Mouse (Mus musculus): ENCODE measurements around the gene Slc4a2.
A peak's percentile ranks its signal among the peaks of the same experiment; 100 is the strongest.

The Slc4a2 gene

DNA sequence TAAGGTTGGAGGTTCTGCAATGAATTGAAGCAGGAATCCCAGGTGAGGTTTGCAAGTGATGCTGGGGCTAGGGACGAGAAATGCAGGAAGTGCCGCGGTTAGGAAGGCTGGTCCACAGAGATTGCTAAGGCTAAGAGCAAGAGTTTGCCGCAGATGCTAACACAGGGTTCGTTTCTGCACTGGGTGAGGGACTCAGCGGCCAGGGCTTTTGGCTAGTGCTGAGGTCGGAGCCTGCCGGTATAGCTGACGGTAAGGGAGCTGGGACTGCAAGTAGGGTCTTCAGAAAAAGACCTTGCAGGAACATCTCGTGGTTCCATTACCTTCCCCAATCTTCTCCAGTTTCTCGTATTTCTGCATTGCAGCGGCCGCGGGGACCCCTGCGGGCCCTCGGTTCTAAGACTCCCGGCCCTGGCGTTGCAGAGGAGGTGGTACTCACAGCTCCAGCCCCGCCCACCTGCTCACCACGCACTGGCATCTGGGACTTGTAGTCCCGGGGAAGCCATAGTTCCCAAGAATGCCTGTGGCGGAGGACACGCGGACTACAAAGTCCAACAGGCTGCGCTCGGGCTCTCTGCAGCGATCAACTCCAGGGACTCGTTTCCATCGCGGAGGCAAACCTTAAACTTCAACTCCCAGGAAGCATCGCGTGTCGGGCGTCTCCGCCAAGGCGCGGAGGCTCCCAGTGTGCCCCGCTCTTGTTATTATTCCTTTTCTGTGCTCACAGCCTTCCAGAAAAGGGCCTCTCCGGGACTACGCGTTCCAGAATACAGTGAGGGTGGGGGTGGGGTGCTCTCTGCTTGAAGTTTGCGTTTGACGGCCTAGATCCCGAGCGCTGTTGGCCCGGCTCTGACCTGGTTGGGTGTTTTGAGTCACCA, at the start of gene Slc4a2, which contains the start of gene Cdk5:
Gene Slc4a2, plus strand, starts transcription at position 709 of the 875 bp plus-strand sequence.
Gene Cdk5, minus strand, starts transcription at position 402 of the 875 bp plus-strand sequence.
- DNase-seq (ENCODE audit: low read depth, low spot score), result peak; percentile 100

DNA sequence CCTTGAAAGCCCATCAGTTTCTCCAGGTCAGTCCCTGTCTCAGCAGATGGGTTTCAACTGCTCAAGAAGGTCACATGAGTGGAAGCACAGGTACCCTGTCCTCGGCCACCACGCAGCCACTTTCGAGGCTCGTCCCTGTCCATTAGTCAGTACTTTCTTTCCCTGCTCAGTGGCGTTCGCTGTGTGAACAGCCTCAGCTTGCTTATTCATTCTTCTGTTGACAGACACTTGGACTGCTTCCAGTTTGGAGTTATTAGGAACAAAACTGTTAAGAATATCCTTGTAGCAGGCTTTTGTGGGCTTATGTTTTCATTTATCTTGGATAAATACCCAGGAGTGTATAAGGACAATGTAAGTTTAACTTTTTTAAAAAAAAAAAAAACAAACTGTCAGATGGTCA, 49.4 kb upstream of the Slc4a2 start:
- DNase-seq (ENCODE audit: low read depth, low spot score), result no peak

DNA sequence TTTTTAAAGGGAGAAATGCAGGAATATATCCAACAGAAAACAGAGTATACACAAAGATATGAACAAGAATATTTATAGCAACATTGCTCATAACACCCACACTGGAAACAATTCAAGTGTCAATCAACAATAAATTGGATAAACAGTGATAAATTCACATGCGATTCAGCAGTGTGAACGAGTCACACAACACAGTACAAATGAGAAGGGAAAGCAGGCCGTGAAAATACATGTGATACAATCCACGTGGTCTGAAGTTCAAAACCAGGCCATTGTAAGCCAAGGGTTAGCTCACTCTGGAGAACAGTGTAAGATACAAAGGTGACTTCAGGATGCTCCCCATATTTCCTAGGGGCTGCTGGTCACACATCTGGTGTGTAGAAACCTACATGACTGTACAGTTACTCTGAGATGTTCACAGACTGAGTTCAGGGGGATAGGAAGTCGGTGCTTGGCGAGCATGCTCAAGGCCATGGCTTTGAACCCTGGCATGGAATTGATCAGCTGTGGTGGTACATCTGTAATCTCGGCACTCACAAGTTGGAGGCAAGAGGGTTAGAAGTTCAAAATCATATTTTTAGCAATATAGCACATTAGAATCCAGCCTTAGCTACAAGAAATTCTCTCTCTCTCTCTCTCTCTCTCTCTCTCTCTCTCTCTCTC, 48.8 kb upstream of the Slc4a2 start:
- DNase-seq (ENCODE audit: low read depth, low spot score), result no peak

DNA sequence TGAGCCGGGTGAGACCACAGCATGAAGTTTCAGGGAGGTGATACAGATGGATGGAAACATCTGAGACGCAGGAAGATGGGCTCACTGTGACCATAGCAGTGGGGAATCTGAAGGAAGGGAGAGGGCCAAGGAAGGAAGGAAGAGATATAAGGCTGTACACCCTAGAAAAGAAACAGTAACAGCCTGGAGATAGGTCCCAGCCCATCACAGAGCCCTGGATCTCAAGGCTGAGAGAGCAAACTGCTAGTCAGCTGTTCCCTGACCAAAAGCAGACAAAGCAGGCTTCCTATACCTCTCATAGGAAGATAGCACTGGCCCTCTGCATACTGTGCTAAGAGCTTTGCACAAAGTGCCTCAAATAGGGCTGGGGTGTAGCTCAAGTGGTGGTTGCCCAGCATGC, 44.9 kb upstream of the Slc4a2 start:
- DNase-seq (ENCODE audit: low read depth, low spot score), result no peak

DNA sequence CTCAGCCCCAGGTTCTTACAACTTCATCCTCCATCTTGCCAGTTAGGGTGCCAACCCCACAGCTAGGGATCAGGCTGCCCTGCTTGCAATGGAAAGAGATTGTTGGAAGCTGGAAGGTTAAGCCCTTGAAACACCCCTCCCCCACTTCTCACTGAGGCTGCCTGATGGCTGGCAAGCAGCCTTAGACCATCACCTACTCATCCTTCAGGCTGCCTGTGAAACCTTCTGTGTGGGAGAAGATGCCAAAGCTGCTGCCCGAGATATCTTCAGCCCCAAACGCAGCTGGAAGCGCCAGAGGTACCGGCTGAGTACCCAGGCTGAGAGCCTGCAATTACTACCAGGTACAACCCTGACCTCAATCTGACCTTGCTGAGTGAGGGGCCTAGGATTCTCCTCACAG, 44.1 kb upstream of the Slc4a2 start:
- DNase-seq (ENCODE audit: low read depth, low spot score), result no peak

DNA sequence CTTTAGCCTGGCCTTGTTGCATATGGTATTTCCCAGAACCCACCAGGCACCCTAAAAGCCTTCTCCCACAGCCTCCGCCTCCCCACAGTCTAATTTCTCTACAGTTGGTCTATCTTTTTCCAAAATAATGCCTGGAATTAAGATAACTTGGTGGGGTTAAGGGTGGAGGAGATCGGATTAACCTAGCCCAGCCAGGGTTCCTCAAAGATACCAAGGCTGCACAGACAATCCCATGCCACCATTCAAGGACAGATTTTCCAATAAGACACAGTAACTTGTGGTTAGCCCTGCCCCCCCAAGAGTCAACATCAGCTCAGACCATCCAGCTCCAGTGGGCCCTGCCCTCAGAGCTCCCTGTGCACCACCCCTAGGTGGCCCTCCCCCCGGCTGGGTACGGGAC, 43.1 kb upstream of the Slc4a2 start:
- DNase-seq (ENCODE audit: low read depth, low spot score), result no peak

DNA sequence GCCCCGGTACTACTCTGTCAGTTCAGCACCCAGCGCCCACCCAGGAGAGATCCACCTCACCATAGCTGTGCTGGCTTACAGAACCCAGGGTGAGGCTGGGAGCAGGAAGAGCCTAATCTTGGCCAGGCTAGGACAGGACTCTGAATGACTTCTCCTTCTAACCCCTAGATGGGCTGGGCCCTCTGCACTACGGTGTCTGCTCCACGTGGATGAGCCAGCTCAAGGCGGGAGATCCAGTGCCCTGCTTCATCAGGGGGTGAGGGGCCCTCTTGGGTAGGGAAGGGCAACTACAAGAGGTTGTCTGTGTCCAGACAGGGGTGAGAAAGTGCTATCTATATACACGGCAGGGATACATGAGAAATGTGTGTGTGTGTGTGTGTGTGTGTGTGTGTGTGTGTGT, 42.2 kb upstream of the Slc4a2 start:
- DNase-seq (ENCODE audit: low read depth, low spot score), result no peak

DNA sequence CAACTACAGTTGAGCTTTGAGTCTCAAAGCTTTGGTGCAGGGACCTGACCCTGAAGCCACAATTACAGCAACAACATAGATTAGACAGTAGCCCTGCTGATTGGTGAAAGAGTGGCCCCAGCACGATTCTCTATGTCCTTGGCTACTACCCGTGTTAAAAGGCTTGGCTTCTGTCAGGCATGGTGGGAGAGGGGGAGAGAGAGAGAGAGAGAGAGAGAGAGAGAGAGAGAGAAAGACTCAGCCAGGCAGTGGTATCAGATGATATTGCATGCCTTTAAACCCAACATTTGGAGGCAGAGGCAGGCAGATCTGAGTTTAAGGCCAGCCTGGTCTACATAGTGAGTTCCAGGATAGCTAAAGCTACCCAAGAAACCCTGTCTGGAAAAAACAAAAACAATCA, 41.6 kb upstream of the Slc4a2 start:
- DNase-seq (ENCODE audit: low read depth, low spot score), result no peak

DNA sequence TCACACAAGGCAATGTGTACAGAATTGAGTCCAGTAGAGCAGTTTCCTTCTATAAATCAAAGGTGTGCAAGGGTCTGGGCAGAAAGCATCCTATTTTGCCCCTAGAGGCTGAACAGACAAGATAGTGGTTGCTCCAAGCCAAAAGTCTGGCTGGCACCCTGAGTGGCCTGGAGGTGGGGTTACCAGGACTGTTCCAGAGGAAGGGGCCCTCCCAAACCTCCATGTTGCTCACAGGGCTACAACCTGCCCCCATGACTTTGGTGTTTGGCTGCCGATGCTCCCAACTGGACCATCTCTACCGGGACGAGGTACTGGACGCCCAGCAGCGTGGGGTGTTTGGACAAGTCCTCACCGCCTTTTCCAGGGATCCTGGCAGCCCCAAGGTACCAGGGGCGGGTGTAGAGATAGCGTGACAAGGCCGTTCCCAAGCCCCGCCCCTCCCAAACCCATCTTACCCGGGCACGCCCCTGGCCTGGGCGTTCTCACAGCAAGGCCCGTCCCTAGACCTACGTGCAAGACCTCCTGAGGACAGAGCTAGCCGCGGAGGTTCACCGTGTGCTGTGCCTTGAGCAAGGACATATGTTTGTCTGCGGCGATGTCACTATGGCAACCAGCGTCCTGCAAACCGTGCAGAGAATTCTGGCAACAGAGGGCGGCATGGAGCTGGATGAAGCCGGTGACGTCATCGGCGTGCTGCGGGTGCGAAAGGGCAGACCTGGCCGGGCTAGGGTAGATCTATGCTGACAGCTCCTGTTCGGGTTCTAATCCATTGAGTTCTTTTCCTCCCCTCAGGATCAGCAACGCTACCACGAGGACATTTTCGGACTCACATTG, 40.4 kb upstream of the Slc4a2 start:
- DNase-seq (ENCODE audit: low read depth, low spot score), result peak; percentile 99

DNA sequence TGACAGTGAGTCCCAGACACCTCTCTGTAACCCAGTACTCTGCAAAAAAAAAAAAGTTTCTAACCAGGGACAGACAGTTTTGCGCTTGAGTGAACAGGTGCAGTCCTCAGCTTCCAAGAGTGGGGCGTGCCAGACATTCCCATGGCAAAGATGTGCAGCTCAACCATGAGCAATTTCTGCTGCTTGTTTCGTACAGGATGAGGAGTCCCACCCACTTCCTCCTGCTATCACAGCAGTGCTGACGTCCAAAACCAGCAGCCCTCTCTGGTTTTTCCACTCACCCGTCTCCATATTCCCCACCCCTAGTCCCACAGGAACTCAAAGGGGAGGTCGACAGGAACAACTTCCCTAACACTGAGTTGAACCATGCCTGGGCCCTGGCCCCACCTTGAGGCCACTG, 39.2 kb upstream of the Slc4a2 start:
- DNase-seq (ENCODE audit: low read depth, low spot score), result no peak

DNA sequence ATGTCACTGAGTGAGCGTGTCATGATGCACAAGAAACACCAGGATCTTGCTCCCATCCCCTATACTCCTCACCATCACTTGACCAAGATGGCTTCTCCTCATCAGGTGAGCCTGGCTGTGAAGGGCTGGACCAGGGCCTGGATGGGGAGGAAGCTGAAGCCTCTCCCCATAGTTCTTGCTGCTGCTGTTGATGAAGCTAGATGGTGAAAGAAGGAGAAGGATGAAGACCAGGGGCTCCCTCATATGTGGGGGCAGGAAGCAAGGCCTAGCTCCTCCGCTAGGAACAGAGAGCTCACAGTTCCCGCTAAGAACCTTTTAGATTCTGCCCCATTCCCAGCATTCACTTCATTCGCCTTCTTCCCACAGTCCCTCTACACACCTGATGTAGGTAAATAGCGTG, 38.3 kb upstream of the Slc4a2 start:
- no peak for DNase-seq (ENCODE audit: low read depth, low spot score)

DNA sequence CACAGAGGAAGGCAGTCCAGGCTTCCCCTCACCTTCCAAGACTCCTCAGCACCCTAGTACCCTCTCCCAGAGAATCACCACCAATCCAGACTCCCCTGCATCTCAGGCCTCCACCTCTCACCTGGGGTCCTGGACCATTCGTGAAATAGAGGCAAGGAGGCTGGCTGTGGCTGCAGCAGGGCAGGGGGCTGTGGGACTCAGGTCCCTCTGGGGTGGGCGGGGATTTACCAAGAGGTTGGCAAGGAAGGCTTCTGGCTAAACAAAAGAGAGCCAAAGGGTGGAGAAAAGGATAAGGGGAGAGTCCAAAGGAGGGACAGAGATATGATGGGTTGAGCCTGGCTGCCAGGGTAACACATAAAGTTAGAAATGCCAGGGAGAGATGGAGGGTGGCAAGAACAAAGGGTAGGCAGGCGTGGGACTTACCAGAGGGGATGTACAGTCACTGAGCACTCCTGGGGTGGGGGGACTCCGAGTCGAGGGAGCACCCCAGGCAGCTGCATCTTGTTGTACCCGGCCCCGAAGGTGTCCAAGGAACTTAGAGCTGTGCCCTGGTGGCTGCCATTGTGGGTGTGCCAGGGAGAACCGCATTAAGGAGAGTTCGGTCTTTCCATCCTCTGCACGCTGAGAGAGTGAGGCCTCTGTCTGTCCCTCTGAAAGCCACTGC, 37.6 kb upstream of the Slc4a2 start:
- no peak for DNase-seq (ENCODE audit: low read depth, low spot score)

DNA sequence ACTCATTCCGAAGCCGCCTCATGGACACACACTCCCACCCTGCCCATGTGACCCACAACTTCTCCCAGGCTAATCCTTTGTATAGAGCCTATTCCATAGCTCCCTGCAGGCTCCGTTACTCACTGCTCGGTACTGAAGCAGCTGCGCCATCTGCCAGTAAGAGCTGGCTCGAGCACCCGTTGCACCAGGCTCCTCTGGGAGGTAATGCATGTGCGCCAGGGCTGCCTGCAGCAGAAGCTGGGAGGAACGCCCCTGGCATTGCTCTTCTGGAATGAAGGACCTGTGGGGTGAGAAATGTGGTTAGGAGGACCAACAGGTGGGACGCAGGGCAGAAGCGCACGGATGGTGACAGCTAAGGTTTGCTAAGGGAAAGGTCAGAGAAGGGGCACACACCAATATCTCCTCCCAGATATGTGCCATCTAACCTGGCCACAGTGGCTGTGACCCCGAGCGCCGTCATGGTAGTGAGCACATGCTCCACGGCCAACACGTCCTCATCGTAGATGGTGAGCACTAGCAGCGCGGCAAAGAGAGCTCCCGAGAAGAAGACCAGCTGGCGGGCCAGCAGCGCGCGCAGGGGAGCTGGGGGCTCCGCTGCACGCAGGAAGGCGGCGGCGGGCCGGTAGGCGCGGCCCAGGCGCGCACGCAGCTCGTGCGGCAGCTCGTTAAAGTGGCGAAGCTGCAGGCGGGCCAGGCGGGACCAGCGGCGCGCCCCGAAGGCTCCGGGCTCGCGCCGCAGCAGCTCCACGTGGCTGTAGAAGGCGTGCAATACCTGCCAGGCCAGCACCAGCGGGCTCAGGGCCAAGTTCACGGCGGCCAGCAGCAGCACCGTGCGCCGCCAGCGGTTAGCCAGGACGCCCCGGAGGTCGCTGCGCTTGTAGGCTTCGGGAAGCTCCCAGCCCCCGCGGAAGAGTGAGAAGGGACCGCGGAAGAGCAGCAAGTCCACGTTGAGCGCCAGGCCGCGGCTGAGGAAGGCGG, 36.1 kb upstream of the Slc4a2 start:
- peak; percentile 76 for DNase-seq (ENCODE audit: low read depth, low spot score)

DNA sequence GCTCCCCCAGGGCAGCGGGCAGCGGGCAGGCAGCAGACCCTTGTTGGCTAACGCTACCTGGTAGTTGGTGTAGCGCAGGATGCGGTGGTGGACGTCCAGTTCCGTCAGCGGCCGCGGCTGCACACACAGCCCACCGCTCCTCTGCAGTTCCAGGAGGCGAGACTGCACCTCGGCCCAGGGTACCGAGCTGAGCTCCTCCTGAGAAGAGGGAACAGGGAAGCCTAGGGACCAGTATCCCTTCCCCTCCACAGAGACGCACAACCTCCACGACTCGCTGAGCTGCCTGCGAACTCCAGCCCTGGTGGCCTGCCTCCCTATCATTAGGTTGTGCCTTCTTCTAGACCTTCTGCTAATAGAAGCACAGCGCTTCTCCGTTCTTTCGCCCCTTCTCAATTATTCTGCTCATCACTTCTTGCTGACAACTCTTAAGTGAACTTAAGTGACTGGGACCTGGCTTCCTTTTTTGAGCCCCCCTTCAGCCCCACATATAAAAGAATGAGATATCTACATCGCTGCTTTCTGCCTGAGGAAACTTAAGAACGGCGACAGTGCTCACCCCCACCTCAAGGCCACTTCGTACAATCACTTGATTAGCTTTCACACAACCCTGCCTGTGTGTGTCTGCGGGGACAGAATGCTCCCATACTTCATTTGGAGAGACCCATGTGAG, 35.3 kb upstream of the Slc4a2 start:
- DNase-seq (ENCODE audit: low read depth, low spot score), result peak; percentile 34

DNA sequence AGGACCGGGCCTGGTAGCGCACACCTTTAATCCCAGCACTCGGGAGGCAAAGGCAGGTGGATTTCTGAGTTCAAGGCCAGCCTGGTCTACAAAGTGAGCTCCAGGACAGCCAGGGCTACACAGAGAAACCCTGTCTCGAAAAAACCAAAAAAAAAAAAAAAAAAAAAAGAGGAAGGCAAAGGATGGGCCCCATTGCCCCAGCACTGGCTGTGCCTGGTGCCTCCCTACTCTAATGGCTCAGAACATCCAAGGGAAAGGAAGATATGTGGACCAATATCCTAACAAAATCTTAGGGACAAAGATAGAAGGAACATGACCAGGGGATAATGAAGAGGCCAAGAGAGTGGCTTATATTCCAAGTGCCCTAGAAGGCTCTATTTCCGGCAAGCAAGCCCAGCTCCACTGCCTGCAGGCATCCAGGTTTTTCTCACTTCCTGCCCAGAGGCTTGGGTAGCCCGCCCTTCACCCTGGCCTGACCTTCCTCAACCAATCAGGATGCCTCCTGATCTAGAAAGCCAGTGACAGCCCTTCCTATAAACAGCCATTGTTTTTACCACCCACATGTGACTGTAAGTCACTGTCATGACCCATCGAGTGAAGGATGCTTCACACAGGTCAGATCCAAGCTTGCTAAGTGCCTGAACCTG, 34.5 kb upstream of the Slc4a2 start:
- peak; percentile 81 for DNase-seq (ENCODE audit: low read depth, low spot score)

DNA sequence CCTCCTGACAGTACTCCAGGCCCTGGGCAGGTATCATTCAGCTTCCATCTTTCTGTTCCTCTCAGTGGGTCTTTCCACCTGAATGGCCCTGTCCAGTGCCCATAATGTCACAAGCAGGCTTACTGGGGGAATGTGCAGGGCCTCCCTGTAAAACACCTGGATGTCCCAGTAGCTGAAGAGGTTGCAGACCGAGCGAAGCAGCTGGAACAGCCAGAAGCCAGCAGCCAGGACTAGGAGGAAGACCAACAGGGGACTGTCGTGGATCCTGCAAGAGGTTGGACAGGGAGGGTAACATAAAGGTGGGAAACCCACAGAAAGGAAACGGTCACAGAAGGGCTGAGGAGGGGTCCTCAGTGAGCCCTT, 34.0 kb upstream of the Slc4a2 start:
- DNase-seq (ENCODE audit: low read depth, low spot score), result no peak

DNA sequence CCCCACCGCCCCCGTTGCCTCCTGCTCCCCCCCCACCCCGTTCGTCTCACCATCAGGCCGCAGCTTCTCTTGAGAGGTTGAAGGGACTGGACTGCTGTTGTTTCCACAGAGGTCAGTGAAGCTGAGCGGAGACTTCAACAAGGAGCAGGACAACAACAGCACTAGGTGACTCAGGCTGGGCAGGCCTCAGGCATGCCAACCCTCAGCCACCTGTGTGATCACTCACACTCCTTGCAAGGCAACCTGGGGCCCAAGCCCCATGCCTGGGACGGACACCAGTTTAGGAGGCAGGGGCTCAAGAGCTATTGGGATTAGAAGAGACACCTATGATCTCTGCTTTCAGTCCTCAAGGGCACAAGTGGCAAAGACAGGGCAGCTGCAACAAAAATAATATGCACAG, 31.8 kb upstream of the Slc4a2 start, which contains the start of gene Atg9b:
Gene Atg9b, minus strand, starts transcription at position 280 of the 400 bp plus-strand sequence.
- no peak for DNase-seq (ENCODE audit: low read depth, low spot score)

DNA sequence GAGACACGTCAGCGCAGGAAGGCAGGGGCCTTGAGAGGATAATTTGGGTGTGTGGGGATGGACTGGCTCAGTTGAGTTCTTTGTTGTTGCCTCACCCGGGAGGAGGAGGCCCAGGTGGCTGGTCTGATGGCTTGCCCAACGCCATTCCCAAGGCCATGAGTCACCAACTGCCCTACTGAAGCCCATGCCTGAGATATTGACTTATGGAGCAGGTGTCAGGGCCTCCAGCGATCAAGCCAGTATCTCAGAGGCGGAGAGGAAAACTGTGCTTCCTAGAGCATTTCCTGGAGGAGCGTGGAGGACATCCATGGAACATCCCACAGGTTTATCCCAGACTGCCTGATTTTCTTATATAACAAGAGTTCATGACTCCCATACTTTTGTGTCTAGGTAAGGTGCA, 30.9 kb upstream of the Slc4a2 start:
- no peak for DNase-seq (ENCODE audit: low read depth, low spot score)

DNA sequence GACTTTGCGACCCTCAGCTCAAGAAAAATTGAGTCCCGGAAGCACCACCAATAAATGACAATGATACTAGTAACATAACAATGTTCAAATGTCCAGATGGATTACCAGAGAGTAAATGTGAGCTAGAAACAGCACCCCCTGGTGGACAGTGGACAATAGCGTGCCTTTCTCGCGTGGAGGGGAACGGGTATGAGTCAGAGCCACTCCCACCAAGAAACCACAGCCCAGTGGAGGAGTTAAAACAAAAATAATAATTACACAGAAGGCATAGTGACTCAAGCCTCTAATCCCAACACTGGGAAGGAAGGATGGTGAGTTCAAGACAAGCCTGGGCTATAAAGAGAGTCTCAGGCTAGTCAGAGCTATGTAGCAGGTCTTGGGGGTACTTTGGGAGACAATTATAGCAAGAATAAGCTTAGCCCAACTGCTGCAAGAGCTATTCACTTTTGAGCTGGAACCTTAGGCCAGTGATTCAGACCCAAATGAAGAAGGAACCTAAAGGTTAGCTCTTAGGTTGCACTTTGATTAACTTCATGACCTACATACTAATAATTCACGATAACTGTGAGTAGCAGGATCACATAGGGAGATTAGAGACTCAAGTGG, 30.1 kb upstream of the Slc4a2 start, which contains the start of gene Abcb8:
Gene Abcb8, plus strand, starts transcription at position 272 of the 606 bp plus-strand sequence.
- DNase-seq (ENCODE audit: low read depth, low spot score), result peak; percentile 87
